Mouse (Mus musculus) 416B (cell line): ENCODE data around the gene Gm5416.
A peak's percentile ranks its signal among the peaks of the same experiment; 100 is the strongest.
"Not testable (repeated sequence)": the region's sequence is repeated elsewhere in the genome, so short reads cannot be mapped to it uniquely, and the experiment has no call there.

Source experiments
- DNase-seq: peaks from one replicate; pipeline ENCODE4 v3.0.0; 2011; ENCODE audit warnings: low read depth

Gene Gm5416

GRCm38 (mm10) chr16:36209967-36210453 lies at the start of gene Gm5416:
Gene Gm5416 (plus strand): TSS chr16:36210403.
- peak; percentile 82 for DNase-seq

GRCm38 (mm10) chr16:36167841-36168240 lies 42.4 kb upstream of the Gm5416 start:
- not testable (repeated sequence) for DNase-seq

- no peak for DNase-seq
Measured at GRCm38 (mm10) chr16:36176108-36176507, 34.1 kb upstream of the Gm5416 start.

GRCm38 (mm10) chr16:36179910-36180309 lies 30.3 kb upstream of the Gm5416 start:
- peak; percentile 50 for DNase-seq

GRCm38 (mm10) chr16:36183912-36184311 lies 26.3 kb upstream of the Gm5416 start, which contains the start of gene Gm5483:
Gene Gm5483 (plus strand): TSS chr16:36184212.
- peak; percentile 83 for DNase-seq

- DNase-seq: no peak
Measured at GRCm38 (mm10) chr16:36199226-36199625, 11.0 kb upstream of the Gm5416 start.

- DNase-seq: no peak
Measured at GRCm38 (mm10) chr16:36203846-36204245, 6.4 kb upstream of the Gm5416 start.

GRCm38 (mm10) chr16:36205684-36206083 lies 4.5 kb upstream of the Gm5416 start:
- not testable (repeated sequence) for DNase-seq

GRCm38 (mm10) chr16:36221168-36221567 lies 11.0 kb downstream of the Gm5416 start, which contains the start of gene 2010005H15Rik:
Gene 2010005H15Rik (plus strand): TSS chr16:36221468.
- DNase-seq: not testable (repeated sequence)

- DNase-seq: peak; percentile 96
Measured at GRCm38 (mm10) chr16:36260585-36260984, 50.4 kb downstream of the Gm5416 start.
